Mouse (Mus musculus): ENCODE results near the gene Vsx1.

The Vsx1 gene

DNA sequence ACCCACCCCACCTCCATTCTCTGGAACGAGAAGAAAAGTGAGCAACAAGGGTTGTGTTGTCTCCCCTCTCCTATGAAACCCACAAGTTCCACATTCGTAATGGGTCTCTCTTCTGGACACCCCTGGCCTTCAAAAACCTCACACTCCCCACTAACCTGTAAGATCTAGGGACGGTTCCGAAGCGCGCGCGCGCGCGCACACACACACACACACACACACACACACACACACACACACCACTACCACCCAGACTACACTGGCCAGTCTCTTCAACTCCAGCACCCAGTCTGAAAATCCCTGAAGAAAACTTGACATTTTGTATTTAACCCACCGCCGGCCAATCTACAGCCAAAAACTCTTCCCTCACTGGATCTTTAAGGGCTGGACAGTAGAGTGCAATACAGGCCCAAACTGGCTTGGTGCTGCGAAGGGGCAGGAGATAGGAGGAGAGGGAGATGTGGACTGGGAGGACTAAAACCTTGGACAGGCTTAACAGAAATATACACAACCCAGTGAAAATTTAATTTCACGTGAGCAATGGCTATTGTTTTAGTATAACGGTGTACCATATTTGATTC lies at the start of gene Vsx1:
Vsx1 (minus strand) TSS at position 138 of the 578 bp plus-strand sequence.
- no peak for DNase-seq (ENCODE audit: low read depth, low spot score)

DNA sequence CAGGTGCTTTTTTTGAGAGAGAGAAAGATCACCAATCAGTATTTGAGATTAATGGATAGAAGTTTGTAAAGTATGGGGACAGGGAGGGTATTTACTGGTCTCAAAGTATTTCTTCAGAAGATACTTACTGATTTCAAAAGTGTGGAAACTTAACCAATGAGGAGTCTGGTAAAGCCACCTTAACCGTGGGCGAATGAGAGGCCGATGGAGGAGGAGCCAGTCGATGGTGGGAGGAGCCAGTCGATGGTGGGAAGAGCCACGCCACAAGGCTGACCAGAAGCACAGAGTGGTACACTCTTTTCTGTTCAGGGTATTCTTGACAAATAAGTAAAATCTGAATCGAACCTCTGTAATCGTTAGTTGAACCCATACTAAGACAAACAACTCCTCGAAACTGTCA lies 48.7 kb upstream of the Vsx1 start:
- DNase-seq (ENCODE audit: low read depth, low spot score), result no peak

DNA sequence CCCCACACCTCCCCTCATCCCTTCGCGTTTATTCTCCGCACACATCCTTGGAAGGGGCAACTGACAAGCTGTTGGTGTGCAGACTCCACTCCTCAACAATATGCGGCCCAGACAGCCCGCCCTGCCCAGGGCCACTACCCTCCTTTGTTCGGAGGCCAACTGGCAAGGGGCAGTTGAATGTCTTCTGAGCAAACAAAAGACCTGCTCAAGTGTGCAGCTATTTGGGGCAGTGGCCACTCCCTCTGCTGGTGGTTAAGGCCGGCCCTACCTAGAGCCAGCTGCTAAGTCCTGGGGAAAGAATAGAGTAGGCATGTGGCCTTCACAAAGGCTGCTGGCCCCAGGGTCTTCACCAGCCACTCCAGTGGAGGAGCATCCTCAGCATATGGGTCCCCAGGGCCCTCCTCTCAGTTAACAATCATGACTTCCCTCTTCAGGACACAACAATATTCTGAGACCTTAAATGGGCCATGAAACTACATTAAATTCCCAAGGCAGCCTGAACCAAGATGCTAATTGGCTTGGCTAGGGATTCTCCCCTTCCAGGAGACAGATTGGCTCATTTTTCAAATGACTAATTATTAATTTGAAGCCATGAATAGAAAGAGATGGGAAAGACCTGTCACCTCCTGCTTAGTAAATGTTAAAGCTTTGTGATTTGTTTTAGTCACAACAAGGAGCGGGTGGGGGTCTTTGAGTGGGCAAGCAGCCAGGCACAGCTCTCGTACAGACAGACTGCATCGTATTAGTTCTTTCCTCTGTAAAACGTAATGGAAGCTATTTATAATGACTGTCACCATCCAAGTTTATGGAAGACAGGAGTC lies 46.8 kb upstream of the Vsx1 start:
- no peak for DNase-seq (ENCODE audit: low read depth, low spot score)

DNA sequence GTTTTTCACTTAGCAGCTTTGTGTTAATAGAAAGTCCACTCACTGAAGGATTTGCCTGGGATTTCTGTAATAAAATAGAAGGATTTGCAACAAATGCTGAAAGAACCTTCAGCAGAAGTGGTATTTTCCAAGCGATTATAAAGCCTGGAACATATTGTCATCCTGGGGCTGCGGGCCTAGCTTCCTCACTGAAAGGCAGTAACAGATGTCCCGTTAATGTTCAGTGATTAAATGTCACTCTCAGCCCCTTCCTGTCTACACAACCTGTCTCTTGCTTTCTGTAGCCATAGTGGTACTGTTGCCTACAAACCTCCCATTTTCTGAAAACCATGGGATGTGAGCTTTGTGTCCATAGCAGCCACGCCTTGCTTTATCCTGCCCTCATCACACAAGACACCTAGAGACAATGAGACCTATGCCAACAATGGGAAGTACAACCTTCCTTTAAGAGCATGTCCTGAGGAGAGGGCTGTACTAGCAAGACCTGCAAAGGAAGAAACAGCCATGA lies 23.1 kb upstream of the Vsx1 start:
- no peak for DNase-seq (ENCODE audit: low read depth, low spot score)

DNA sequence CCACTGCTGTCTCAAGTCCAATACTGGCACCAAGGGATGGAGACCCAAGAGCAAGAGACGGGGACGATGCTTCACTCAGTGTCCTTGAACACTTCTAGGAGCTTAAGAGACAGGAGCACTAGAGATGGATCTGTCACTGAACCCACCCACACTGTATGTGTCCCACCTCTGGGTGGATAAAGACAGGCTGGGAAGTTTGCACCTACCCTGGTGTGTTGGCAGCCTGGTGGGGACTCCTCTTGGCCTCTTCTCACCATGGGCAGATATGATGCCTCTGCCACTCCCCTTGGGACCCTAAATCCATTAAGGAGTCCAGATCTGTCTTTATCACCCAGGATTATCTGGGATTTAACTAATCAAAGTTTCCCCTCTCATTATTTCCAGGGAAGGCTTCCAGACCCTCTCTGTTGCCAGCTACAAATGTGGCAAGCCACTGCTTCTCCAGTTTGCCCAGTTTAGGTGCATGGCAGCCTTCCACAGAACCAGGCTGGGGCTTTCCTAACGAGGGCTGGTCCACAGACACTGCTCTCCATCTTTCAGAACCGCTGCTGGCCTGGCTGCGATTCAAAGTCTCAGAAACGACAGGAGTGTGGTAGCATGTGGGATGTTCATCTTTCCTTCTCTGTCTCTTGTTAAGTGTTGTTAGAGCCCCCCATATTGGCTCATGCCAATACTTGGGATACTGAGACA lies 2.5 kb upstream of the Vsx1 start:
- DNase-seq (ENCODE audit: low read depth, low spot score), result no peak

DNA sequence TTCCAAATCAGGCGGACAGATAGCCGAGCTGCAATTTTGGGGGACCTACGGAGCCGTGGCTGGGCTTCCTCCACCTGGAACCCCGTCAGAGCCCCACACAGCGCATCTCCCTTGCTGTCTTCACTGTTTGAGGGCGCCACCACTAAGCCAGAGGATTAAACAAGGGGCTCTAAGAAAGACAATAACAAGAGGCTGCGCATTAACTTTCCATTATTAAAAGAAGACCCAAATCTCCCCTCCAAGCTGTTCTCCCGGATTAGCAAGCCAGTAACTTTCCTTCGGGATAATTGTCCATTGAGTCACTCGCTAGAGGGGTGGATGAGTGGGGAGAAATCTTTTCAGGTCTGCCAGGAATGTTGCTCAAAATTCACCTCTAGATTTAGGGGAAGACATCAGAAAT lies 1.1 kb upstream of the Vsx1 start:
- DNase-seq (ENCODE audit: low read depth, low spot score), result no peak

DNA sequence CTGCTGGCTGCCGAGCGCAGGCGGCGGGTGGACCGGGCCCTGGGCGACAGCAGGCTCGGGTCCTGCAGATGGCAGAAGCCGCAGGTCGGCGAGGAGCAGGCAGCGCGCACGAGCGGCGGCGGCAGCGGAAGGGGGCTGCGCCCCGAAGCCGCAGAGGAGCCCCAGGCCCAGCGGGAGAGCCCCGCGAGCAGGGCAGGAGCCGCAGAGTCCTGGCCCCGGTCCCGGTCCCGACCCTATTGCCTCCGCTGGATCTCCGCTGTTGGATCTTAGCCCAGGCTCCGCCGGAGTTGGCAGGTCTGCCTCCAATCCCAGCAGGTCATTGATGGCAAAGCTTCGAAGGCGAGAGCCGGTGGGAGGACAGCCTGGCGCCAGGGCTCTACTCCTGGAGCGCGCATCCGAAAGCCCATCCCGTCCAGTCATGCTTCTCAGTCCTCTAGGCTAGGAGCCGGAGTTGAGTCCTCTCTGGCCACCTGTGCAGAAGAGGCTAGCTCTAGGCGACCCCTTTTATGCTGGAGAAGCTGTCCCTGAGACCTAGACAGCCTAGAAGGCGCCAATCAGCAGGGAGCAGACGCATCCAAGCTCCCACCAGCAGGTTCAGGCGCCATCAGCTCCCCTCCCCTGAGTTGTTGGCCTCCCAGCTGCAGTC lies 496 bp downstream of the Vsx1 start:
- DNase-seq (ENCODE audit: low read depth, low spot score), result no peak

DNA sequence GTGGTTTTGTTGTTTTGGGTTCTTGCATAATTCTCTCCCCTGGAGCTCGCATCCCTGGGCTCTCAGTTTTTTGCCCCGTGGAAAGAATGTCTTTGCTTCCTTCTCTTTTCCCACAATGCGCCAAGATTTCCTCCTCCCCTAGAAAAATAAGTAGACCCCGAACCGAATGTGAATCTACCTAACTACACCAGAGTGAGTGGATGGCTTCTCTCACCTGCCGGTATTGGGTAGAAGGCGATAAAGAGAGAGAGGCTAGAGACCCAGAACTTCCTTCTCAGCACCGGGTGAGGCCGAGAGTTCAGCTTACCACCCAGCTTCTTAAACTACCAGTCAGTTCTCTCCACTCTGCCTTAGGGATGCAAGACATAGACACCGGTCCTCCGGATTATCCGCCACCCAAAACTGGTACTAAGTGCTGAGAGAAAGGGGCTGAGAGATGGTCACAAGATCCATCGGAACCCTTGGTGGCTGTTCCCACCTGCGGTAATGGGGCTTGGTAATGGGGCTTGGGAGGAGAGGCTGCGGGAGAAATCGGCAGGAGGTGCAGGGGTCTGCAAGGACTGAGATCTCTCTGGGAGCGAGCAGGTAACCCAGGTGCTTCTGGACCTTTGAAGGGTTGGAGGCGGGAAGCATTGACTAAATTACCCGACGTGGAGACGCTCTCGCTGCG lies 1.2 kb downstream of the Vsx1 start:
- no peak for DNase-seq (ENCODE audit: low read depth, low spot score)

DNA sequence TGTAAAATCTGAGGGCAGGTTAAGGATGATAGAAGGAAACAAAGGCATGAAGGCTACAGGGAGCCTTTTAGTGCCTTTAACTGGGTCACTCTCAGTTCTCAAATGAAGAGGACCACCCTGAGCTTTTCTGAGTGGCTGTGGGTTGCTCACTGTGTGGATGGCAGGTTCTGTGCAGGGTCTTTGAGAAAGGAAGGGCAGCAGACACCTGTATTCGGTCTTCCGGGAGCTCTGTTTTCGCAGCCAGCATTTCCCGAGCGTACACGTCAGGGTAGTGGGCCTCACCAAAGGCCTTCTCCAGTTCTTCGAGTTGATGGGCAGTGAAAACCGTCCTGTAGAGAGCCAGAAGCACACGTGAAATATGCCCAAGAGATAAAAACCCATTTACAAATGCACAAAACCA lies 3.8 kb downstream of the Vsx1 start:
- DNase-seq (ENCODE audit: low read depth, low spot score), result no peak

DNA sequence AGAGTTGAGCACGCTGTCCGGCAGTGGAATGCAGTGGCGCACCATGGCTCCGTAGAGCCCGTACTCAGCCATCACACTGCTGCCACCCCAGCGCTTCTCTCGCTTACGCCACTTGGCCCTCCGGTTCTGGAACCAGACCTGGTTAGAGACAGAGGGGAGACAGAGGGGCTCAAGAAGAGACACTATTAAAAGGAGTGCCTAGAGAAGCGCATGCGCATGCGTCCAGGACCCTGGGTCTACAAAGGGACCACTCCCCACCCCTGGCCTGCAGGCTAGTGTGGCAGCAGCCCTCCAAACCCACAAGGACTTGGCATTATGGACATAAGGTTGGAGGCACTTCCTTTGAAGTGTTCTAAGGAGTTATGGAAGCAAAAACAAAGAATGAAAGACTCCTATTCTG lies 4.7 kb downstream of the Vsx1 start:
- no peak for DNase-seq (ENCODE audit: low read depth, low spot score)

DNA sequence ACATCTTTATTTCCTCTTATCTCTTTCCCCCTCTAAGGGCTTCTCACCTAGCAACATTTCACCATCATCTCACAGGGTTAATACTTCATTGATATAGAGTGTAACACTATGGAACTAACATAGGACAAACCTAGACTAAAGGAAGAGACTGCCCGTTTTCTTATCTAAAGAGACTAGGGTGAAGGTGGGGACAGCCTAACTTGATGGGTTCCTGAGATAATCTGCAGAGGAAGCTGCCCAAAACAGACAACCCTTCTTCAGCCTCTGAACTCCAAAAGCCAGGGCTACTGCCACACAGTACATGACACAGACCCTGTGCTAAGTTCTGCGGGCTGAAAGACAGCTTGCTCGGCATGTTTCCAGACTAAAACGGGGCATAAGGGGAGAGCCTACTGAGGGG lies 7.6 kb downstream of the Vsx1 start:
- DNase-seq (ENCODE audit: low read depth, low spot score), result no peak

DNA sequence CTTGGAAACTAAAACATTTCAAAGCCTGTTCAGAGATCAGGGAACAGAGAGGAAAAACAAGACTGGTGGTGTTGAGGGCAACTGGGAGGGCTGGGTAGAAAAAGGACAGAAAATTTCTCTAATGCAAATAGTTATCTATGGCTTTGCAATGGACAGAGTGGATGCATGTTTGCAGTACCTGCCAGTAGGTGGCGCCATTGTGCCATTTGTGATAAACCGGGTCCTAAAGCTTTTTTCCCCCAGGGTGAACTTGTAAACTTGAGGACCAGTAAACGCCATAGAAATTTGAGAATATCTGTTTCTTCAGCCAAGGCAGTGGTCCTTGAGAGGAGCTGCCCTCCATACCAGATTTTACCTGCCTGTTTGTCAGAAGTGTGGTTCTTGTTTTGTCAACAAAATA lies 10.8 kb downstream of the Vsx1 start:
- no peak for DNase-seq (ENCODE audit: low read depth, low spot score)

DNA sequence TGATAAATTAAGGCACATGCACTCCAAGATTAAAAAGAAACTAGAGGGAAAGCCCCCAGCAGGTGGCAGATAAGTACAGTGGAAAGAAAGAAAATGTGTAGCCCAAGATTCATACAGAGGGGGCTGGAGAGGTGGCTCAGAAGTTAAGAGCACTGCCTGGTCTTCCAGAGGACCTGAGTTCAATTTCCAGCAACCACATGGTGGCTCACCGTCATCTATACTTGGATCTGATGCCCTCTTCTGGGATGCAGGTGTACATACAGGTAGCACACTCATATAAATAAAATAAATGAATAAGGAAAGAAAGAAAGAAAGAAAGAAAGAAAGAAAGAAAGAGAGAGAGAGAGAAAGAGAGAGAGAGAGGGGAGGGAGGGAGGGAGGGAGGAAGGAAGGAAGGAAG lies 13.6 kb downstream of the Vsx1 start:
- DNase-seq (ENCODE audit: low read depth, low spot score), result no peak

DNA sequence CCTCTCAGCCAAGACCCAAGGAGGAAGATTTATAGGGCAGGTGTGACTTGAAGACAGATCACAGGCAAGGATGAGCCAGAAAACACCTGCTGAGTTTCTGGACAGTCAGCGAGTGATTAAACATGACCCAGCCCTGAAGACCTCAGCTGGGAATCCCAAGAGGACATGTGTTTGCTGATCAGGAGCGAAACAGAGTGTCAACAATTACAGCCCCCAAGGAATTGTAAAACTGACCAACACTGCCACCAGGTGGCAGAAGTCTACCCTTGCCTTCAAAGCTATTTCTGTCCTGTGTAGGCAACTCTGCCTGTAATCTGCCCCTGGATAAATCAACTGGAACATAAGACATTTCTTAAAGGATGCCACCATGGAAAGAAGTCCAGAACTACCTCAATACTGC lies 14.3 kb downstream of the Vsx1 start:
- DNase-seq (ENCODE audit: low read depth, low spot score), result peak; percentile 65

DNA sequence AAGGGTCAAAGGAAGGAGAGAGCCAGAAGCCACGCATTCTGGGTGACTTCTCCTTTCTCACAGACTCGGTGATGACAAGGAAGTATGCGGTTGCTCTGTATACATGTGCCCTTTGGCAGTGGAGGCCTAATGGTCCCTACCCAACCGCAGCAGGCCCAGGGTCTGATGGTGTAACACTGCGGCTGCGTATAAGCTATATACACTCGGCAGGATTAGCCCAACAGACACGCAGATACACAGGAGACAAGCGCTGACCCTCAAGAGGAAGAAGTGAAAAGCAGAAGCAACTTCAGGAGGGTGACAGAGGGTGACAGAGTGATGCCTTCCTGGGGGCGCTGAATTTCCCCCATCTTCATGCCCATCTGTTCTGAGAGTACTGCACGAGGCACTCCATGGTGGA lies 15.2 kb downstream of the Vsx1 start:
- no peak for DNase-seq (ENCODE audit: low read depth, low spot score)

DNA sequence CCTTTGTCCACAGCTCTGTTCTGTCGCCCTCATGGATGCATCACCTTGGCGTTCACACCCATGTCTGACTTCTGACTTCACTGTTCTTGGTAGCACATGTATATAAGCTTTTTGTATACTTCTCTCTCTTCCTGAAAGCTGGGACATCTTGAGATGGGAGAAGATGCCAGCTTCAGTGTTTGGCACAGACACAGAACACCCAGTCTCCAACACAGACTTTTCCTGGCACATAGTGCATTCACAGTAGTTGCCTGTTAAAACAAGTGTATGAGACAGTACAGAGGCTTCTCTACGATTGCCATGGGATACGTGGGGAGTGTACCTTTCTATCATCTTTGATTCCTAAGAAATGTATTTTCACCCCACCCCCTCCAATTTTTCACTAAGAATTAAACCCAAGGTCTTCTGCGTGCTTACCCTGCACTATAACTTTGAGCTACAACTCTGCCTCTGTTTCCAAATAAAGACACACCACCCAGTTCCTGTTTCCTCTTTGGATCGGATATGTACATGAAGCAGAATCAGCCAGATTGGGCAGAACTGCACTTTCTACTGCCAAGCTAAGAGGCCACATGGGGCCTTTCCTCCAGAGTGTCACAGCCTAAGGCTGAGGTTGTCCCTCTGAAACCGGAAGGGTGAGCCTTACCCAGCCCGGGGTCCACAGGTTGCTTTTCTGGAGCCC lies 17.4 kb downstream of the Vsx1 start:
- no peak for DNase-seq (ENCODE audit: low read depth, low spot score)

DNA sequence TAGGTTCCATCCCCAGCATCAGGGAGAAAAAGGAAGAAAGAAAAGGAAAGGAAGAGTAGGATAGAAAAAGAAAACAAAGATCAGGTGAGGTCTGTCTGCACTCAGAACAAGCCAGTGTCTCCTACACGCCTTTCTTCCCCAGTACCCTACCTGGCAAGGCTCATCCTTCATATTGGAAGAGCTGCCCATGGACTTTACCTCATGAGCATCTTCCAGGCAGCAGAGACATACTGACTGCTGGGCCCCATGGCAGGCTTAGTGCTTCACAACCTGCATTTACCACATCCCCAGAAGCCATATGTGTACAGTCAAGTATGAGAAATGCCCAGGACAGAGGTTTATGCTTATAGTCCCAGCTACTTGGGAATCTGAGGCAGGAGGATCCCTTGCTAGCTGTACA lies 18.2 kb downstream of the Vsx1 start:
- DNase-seq (ENCODE audit: low read depth, low spot score), result no peak

DNA sequence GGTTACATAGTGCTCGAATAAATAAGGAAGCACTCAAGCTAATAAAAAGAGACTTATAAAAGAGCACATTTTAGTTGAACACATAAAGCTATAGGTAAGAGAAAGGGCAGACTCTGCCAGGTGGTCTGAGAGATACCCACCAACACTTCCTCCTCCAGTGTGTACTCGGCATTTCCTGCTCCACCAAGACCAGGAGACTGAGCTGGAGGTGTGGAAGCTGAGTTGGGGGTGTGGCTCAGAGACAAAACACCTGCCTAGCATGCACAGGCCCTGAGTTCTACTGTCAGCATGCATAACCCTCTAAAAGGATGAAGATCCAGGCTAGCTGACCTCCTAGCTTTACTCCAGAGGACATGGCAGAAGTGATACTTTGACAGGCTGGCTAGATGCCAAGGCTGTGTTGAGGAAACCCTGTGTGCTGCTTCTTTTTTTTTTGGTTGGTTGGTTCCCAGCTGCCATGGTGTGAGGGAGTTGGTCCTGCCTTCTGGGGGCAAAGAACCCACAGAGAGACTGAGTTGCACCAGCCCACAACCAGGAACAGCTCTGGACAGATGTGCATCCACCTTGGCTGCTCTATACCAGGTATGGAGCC lies 19.6 kb downstream of the Vsx1 start:
- no peak for DNase-seq (ENCODE audit: low read depth, low spot score)

DNA sequence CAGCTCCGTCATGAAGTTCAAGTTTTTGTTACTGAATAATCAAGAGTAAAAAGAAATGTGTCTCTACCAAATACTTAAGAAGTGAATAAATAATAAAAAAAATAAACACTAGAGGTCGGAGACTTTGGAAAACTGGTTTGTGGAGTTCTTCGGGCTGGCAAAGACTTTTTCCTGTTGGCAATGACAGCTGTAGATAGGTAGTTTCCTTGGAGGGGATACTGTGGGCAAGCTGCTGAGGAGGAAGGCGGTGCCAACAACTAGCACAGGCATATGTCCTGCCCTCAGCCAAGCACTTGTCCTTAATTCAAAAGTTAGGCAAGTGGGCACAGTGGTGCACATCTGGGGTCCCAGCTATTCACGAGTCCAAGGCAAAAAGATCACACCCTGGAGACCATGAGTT lies 20.2 kb downstream of the Vsx1 start:
- no peak for DNase-seq (ENCODE audit: low read depth, low spot score)

DNA sequence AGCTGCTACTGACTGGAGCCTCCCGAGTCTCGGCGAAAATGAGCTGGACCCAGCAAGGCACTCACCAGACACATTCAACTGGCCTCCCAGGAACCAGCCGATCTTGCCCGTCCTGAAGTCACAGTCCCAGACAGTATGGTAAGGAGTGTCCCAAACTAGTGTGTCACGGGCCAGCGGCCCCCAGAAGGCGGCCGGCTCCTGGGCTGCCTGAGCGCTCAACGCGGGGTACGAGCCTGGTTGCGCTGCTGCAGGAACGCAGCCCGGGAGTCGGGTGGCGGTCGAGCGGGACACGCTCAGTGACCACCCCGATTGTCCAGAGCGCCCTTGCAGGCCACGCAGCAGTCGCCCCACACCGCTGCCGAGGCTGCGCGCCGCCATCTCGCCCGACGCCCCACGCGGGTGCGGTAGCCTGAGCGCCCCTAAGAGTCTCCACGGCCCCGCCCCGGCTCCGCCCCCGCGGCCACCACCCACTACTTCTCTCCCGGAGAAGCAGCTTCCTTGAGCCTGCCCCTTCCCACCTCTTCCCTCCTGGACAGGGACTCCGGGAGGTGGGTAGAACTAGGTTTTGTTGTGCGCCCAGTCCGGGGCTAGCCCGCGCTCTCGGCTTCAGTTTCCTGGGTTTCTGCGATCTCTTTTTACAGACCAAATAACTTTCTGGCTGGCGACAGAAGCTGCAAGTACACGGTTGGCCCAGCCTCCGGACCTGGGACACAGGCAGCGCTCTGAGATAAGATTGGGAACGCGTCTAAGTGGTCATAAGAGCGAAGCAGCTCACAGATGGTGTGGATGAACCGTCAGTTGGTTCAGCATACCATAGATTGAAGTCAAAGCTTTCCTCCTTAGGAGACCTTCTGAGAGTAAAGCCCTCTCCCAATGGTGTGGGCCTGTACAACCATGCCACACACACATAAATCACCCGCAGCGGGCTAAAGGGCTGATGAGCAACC lies 21.1 kb downstream of the Vsx1 start, which contains the start of gene Acss1:
Acss1 (minus strand) TSS at position 681 of the 947 bp plus-strand sequence.
- no peak for DNase-seq (ENCODE audit: low read depth, low spot score)

Data from skeletal muscle tissue, adult 2 months (tissue).